18 mouse cellular contexts compared by ENCODE assay signal in genomic region chr2:134780316-134780715, GRCm38 (mm10). TPM values are rescaled to one million over a fixed set of nuclear protein-coding genes. Genes with fewer than 3 reads are reported as not detected.
A peak's percentile ranks its signal among the peaks of the same experiment; 100 is the strongest.
DNase-seq lines count a peak whose midpoint lies in the region; ATAC-seq lines count a peak whose summit lies in the region.
"Had no signal": no experiment of that assay in that cellular context is flagged by ENCODE, and none has a peak within 500 bp of the region (broad histone marks: within the 10 kb centered on the region; RNA-seq: fewer than 3 reads in every experiment).

No protein-coding gene starts in this region.

- no peak overlapping the region for H3K9ac ChIP-seq in forebrain, embryonic 13.5 days
- no peak overlapping the region for H3K9ac ChIP-seq in forebrain, embryonic 11.5 days (ENCODE audit: low read length)
- no peak overlapping the region for H3K9ac ChIP-seq in kidney, embryonic 15.5 days
- H3K9ac ChIP-seq: embryonic facial prominence, embryonic 12.5 days; heart, embryonic 12.5 days; hindbrain, embryonic 14.5 days; intestine, embryonic 15.5 days had no signal

- no peak overlapping the region for H3K4me2 ChIP-seq in forebrain, embryonic 13.5 days
- H3K4me2 ChIP-seq in forebrain, embryonic 11.5 days (ENCODE audit: low read depth, low read length, severe bottlenecking): no peak overlapping the region
- H3K4me2 ChIP-seq in kidney, embryonic 15.5 days: no peak overlapping the region
- H3K4me2 ChIP-seq: embryonic facial prominence, embryonic 12.5 days; heart, embryonic 12.5 days; hindbrain, embryonic 14.5 days; intestine, embryonic 15.5 days had no signal

- no peak overlapping the region for H3K27ac ChIP-seq in forebrain, embryonic 13.5 days
- H3K27ac ChIP-seq in forebrain, embryonic 11.5 days (ENCODE audit: low read depth, low read length): no peak overlapping the region
- H3K27ac ChIP-seq in kidney, embryonic 15.5 days: no peak overlapping the region
- H3K27ac ChIP-seq: embryonic facial prominence, embryonic 12.5 days; hindbrain, embryonic 10.5 days; hindbrain, embryonic 14.5 days; intestine, embryonic 15.5 days had no signal

- H3K36me3 ChIP-seq in forebrain, embryonic 13.5 days (ENCODE audit: poor library complexity, severe bottlenecking): no peaks in the 10 kb centered on the region
- H3K36me3 ChIP-seq in forebrain, embryonic 11.5 days (ENCODE audit: control insufficient read depth, insufficient read depth, low read length): no peaks in the 10 kb centered on the region
- H3K36me3 ChIP-seq in kidney, embryonic 15.5 days: no peaks in the 10 kb centered on the region
- H3K36me3 ChIP-seq: embryonic facial prominence, embryonic 12.5 days; heart, embryonic 12.5 days; hindbrain, embryonic 10.5 days; intestine, embryonic 15.5 days had no signal

- no peaks in the 10 kb centered on the region for H3K4me1 ChIP-seq in forebrain, embryonic 13.5 days
- H3K4me1 ChIP-seq in forebrain, embryonic 11.5 days (replicated peaks; ENCODE audit: control insufficient read depth, insufficient read depth, low read length): no peaks in the 10 kb centered on the region
- no peaks in the 10 kb centered on the region for H3K4me1 ChIP-seq in kidney, embryonic 15.5 days
- H3K4me1 ChIP-seq: embryonic facial prominence, embryonic 12.5 days; heart, embryonic 12.5 days; hindbrain, embryonic 10.5 days; intestine, embryonic 15.5 days had no signal

- peak; percentile 43; the same call in 1 of the 2 replicates for ATAC-seq in forebrain, embryonic 13.5 days
- no peak for ATAC-seq in forebrain, embryonic 11.5 days (replicated peaks; ENCODE audit: low FRiP score)
- peak; percentile 3; the same call in 1 of the 2 replicates for ATAC-seq in frontal cortex, adult (ENCODE audit: low TSS enrichment)
- ATAC-seq in kidney, embryonic 15.5 days (replicated peaks; ENCODE audit: low FRiP score): no peak
- ATAC-seq: intestine, embryonic 15.5 days had no signal

- DNase-seq in forebrain, embryonic 11.5 days (ENCODE audit: low spot score): no peak
- DNase-seq in frontal cortex, postnatal 25 days (ENCODE audit: low spot score in 2 of 2): no peak
- DNase-seq in NIH3T3 (ENCODE audit: low read depth): peak; percentile 54
- DNase-seq in adrenal gland, postnatal 36 days: no peak
- DNase-seq: adrenal gland, adult 2 months; adrenal gland, postnatal 25 days; cerebellum, adult 11-12 months; cerebellum, adult 9-10 months; gastrocnemius, postnatal 25 days; kidney, adult 18-20 months had no signal

- H3K4me3 ChIP-seq in forebrain, embryonic 13.5 days: no peak overlapping the region
- H3K4me3 ChIP-seq in forebrain, embryonic 11.5 days (ENCODE audit: low read depth, low read length): no peak overlapping the region
- no peak overlapping the region for H3K4me3 ChIP-seq in kidney, embryonic 15.5 days (replicated peaks)
- H3K4me3 ChIP-seq: embryonic facial prominence, embryonic 12.5 days; heart, embryonic 12.5 days; hindbrain, embryonic 10.5 days; intestine, embryonic 15.5 days had no signal

- no peaks in the 10 kb centered on the region for H3K27me3 ChIP-seq in forebrain, embryonic 13.5 days
- no peaks in the 10 kb centered on the region for H3K27me3 ChIP-seq in forebrain, embryonic 11.5 days (ENCODE audit: control insufficient read depth, insufficient read depth, low read length)
- 0 out of 2 replicates have a peak, but pooled peaks cover 9% of the 10 kb centered on the region for H3K27me3 ChIP-seq in kidney, embryonic 15.5 days
- H3K27me3 ChIP-seq: embryonic facial prominence, embryonic 12.5 days; heart, embryonic 12.5 days; intestine, embryonic 15.5 days had no signal

- no peaks in the 10 kb centered on the region for H3K9me3 ChIP-seq in forebrain, embryonic 13.5 days (replicated peaks)
- no peaks in the 10 kb centered on the region for H3K9me3 ChIP-seq in forebrain, embryonic 11.5 days (ENCODE audit: control insufficient read depth, low read length)
- no peaks in the 10 kb centered on the region for H3K9me3 ChIP-seq in kidney, embryonic 15.5 days (replicated peaks)
- H3K9me3 ChIP-seq: embryonic facial prominence, embryonic 12.5 days; heart, embryonic 12.5 days; hindbrain, embryonic 10.5 days; intestine, embryonic 15.5 days had no signal

RNA-seq across cellular contexts. Expression of gene Plcb1, which starts 5.6 kb away (rescaled TPM):
- 27.3 and 27.6 TPM in 2 replicates for polyA plus RNA-seq in forebrain, embryonic 13.5 days (2015; fragmentation: Nextera tagmentation; extraction: Ambion mirVana)
- 12.8 TPM in 2 replicates for polyA plus RNA-seq in forebrain, embryonic 11.5 days (2014; fragmentation: Nextera tagmentation; extraction: Ambion mirVana)
- polyA plus RNA-seq in kidney, embryonic 15.5 days (2015; fragmentation: Nextera tagmentation; extraction: Ambion mirVana): 29.5 and 30.1 TPM in 2 replicates
- 10 to 100 TPM; 87.4 to 93.4 TPM for total RNA-seq in adrenal gland, postnatal 36 days (2021)

Comparison
In these comparisons a context has a peak if more than half of its experiments do, and no peak if none do; other contexts are left out.
1. ATAC-seq: peak in forebrain, embryonic 13.5 days (single experiment) and frontal cortex, adult (single experiment); none in forebrain, embryonic 11.5 days (single experiment) and kidney, embryonic 15.5 days (single experiment).